Mouse (Mus musculus) bone marrow macrophage, adult 2 months (primary cell): ENCODE data around the gene Zfp428.
"Not testable (repeated sequence)": the region's sequence is repeated elsewhere in the genome, so short reads cannot be mapped to it uniquely, and the experiment has no call there.

Experiments used
- CTCF ChIP-seq: IDR thresholded peaks from 2 replicates; pipeline ENCODE4 v1.5.1; 2012; ENCODE audit warnings: low read depth, mild to moderate bottlenecking, low read length, moderate library complexity
- POLR2A ChIP-seq: IDR thresholded peaks from 2 replicates; pipeline ENCODE4 v1.6.1; 2012; ENCODE audit warnings: mild to moderate bottlenecking, low read depth, low read length, borderline replicate concordance

- TF ChIP-seq CTCF, POLR2A: not testable (repeated sequence)
Observed at GRCm38 (mm10) chr7:24520054-24520453, 13.2 kb downstream of the Zfp428 start.
